Mouse (Mus musculus) hindbrain, embryonic 11.5 days (tissue): ENCODE results near the gene Slc23a2. TPM values are rescaled to one million over a fixed set of nuclear protein-coding genes. Genes with fewer than 3 reads are reported as not detected.
A peak's percentile ranks its signal among the peaks of the same experiment; 100 is the strongest.

Experiments used
- ATAC-seq: fragments of 200-750 bp; cut with Nextera tagmentation; 2 replicates; pipeline ENCODE4 v1.8.0; 2017; ENCODE audit warnings: mild to moderate bottlenecking, moderate TSS enrichment, moderate library complexity; ENCODE audit not compliant: low FRiP score
- DNase-seq: peaks from one replicate; pipeline ENCODE4 v3.0.0-alpha.2; 2015; ENCODE audit warnings: low spot score
- H3K27ac ChIP-seq: fragments of 300-500 bp; sonication (generic); 2 replicates; pipeline ENCODE4 v1.5.1; 2014; ENCODE audit warnings: mild to moderate bottlenecking, low read depth, low read length
- H3K27me3 ChIP-seq: fragments of 300-500 bp; sonication (generic); 2 replicates; pipeline ENCODE4 v1.6.1; 2014; ENCODE audit warnings: mild to moderate bottlenecking, low read length, moderate library complexity, mixed read lengths; ENCODE audit not compliant: control insufficient read depth, insufficient read depth
- H3K36me3 ChIP-seq: fragments of 300-500 bp; sonication (generic); 2 replicates; pipeline ENCODE4 v1.6.1; 2014; ENCODE audit warnings: mild to moderate bottlenecking, low read length, moderate library complexity, mixed read lengths; ENCODE audit not compliant: control insufficient read depth, insufficient read depth
- H3K4me1 ChIP-seq: fragments of 300-500 bp; sonication (generic); replicated peaks from 2 replicates; pipeline ENCODE4 v1.6.1; 2014; ENCODE audit warnings: low read length, mixed read lengths; ENCODE audit not compliant: control insufficient read depth, insufficient read depth
- H3K4me2 ChIP-seq: fragments of 300-500 bp; sonication (generic); replicated peaks from 2 replicates; pipeline ENCODE4 v1.6.1; 2014; ENCODE audit warnings: mild to moderate bottlenecking, low read depth, low read length
- H3K4me3 ChIP-seq: fragments of 300-500 bp; sonication (generic); 2 replicates; pipeline ENCODE4 v1.5.1; 2014; ENCODE audit warnings: low read depth, low read length
- H3K9ac ChIP-seq: fragments of 300-500 bp; sonication (generic); 2 replicates; pipeline ENCODE4 v1.6.1; 2014; ENCODE audit warnings: low read depth, low read length
- H3K9me3 ChIP-seq: fragments of 300-500 bp; sonication (generic); 2 replicates; pipeline ENCODE4 v1.6.1; 2016; ENCODE audit warnings: low read length; ENCODE audit not compliant: control insufficient read depth
- WGBS: fragments of 180-500 bp; shearing (Covaris S2); extraction: QIAGEN DNeasy Blood & Tissue Kit; methylation state at CpG from one replicate; pipeline ENCODE4 v1.1.7; 2014; 5-methylcytosine and 5-hydroxymethylcytosine counted together
- polyA plus RNA-seq: library from polyadenylated mRNA; unstranded; fragments of >200 nt; fragmentation: Nextera tagmentation; extraction: Ambion mirVana; gene quantifications from 2 replicates; pipeline ENCODE4 v1.2.1, GENCODE M21; 2014

Slc23a2 gene
- polyA plus RNA-seq, 1 experiment from 2014 or later, result 11.4 TPM

GRCm38 (mm10) chr2:132171939-132172338 lies 27.0 kb upstream of the Slc23a2 start:
- H3K9me3 ChIP-seq, result no peaks in the 10 kb centered on the region
- H3K4me2 ChIP-seq, result no peak overlapping the region
- DNase-seq (no peak), ATAC-seq (no peak)
- H3K27ac ChIP-seq, result no peak overlapping the region
- no peaks in the 10 kb centered on the region for H3K4me1 ChIP-seq
- no peaks in the 10 kb centered on the region for H3K36me3 ChIP-seq
- 89% methylated on average over 8 of the region's 8 CpGs for WGBS
- no peak overlapping the region for H3K9ac ChIP-seq
- no peak overlapping the region for H3K4me3 ChIP-seq
- no peaks in the 10 kb centered on the region for H3K27me3 ChIP-seq

GRCm38 (mm10) chr2:132169150-132169549 lies 24.2 kb upstream of the Slc23a2 start:
- 87% methylated on average over 7 of the region's 7 CpGs for WGBS
- ATAC-seq, result no peak
- no peaks in the 10 kb centered on the region for H3K9me3 ChIP-seq

GRCm38 (mm10) chr2:132163626-132164025 lies 18.7 kb upstream of the Slc23a2 start:
- Histone ChIP-seq H3K9ac (no peak overlapping the region), H3K27ac (no peak overlapping the region), H3K4me2 (no peak overlapping the region), H3K36me3 (no peaks in the 10 kb centered on the region), H3K4me1 (no peaks in the 10 kb centered on the region), H3K9me3 (no peaks in the 10 kb centered on the region), H3K4me3 (no peak overlapping the region), H3K27me3 (no peaks in the 10 kb centered on the region)
- ATAC-seq (no peak), DNase-seq (no peak)
- WGBS, result 95% methylated on average over 1 of the region's 1 CpGs

More at GRCm38 (mm10) chr2:132169150-132169549, 24.2 kb upstream of the Slc23a2 start:
- Histone ChIP-seq H3K4me1 (no peaks in the 10 kb centered on the region), H3K27ac (no peak overlapping the region), H3K36me3 (no peaks in the 10 kb centered on the region), H3K27me3 (no peaks in the 10 kb centered on the region), H3K4me2 (no peak overlapping the region), H3K4me3 (no peak overlapping the region), H3K9ac (no peak overlapping the region)
- no peak for DNase-seq

GRCm38 (mm10) chr2:132157482-132157881 lies 12.6 kb upstream of the Slc23a2 start:
- H3K4me2 ChIP-seq, result no peak overlapping the region
- H3K4me3 ChIP-seq, result no peak overlapping the region
- H3K4me1 ChIP-seq, result no peaks in the 10 kb centered on the region
- H3K27ac ChIP-seq, result no peak overlapping the region
- no peaks in the 10 kb centered on the region for H3K9me3 ChIP-seq
- DNase-seq (no peak), ATAC-seq (no peak)
- 83% methylated on average over 4 of the region's 4 CpGs for WGBS
- no peaks in the 10 kb centered on the region for H3K27me3 ChIP-seq
- no peaks in the 10 kb centered on the region for H3K36me3 ChIP-seq
- H3K9ac ChIP-seq, result no peak overlapping the region

- no peak for DNase-seq
- H3K27ac ChIP-seq, result no peak overlapping the region
- no peak for ATAC-seq
- no peak overlapping the region for H3K4me2 ChIP-seq
- 68% methylated on average over 5 of the region's 5 CpGs for WGBS
- no peaks in the 10 kb centered on the region for H3K36me3 ChIP-seq
- no peaks in the 10 kb centered on the region for H3K9me3 ChIP-seq
- H3K9ac ChIP-seq, result no peak overlapping the region
- no peaks in the 10 kb centered on the region for H3K4me1 ChIP-seq
- no peaks in the 10 kb centered on the region for H3K27me3 ChIP-seq
- H3K4me3 ChIP-seq, result no peak overlapping the region
Observed at GRCm38 (mm10) chr2:132152670-132153069, 7.8 kb upstream of the Slc23a2 start.

GRCm38 (mm10) chr2:132151592-132151991 lies 6.7 kb upstream of the Slc23a2 start:
- Histone ChIP-seq H3K36me3 (no peaks in the 10 kb centered on the region), H3K4me1 (no peaks in the 10 kb centered on the region), H3K27me3 (no peaks in the 10 kb centered on the region), H3K4me2 (no peak overlapping the region), H3K4me3 (no peak overlapping the region), H3K9ac (no peak overlapping the region), H3K27ac (no peak overlapping the region), H3K9me3 (no peaks in the 10 kb centered on the region)
- DNase-seq, result no peak
- WGBS, result 84% methylated on average over 6 of the region's 6 CpGs
- no peak for ATAC-seq

GRCm38 (mm10) chr2:132150926-132151325 lies 6.0 kb upstream of the Slc23a2 start:
- Histone ChIP-seq H3K27me3 (no peaks in the 10 kb centered on the region), H3K9me3 (no peaks in the 10 kb centered on the region), H3K36me3 (no peaks in the 10 kb centered on the region), H3K9ac (no peak overlapping the region), H3K4me3 (no peak overlapping the region), H3K4me1 (no peaks in the 10 kb centered on the region), H3K4me2 (no peak overlapping the region), H3K27ac (no peak overlapping the region)
- DNase-seq (no peak), ATAC-seq (no peak)
- WGBS, result 65% methylated on average over 1 of the region's 1 CpGs

- Histone ChIP-seq H3K9me3 (no peaks in the 10 kb centered on the region), H3K27me3 (no peaks in the 10 kb centered on the region), H3K4me2 (no peak overlapping the region), H3K9ac (no peak overlapping the region), H3K36me3 (no peaks in the 10 kb centered on the region), H3K27ac (no peak overlapping the region), H3K4me1 (no peaks in the 10 kb centered on the region), H3K4me3 (no peak overlapping the region)
- WGBS, result 41% methylated on average over 4 of the region's 4 CpGs
- DNase-seq (no peak), ATAC-seq (no peak)
Observed at GRCm38 (mm10) chr2:132146502-132146901, 1.6 kb upstream of the Slc23a2 start.

- ATAC-seq (peak; percentile 55), DNase-seq (peak; percentile 55)
- Histone ChIP-seq H3K27me3 (no peaks in the 10 kb centered on the region), H3K4me1 (no peaks in the 10 kb centered on the region), H3K36me3 (no peaks in the 10 kb centered on the region), H3K9me3 (no peaks in the 10 kb centered on the region), H3K9ac (peak overlapping the region; percentile 89), H3K27ac (peak overlapping the region; percentile 47; the same call in 1 of the 2 replicates), H3K4me3 (peak overlapping the region; percentile 82), H3K4me2 (peak overlapping the region; percentile 86)
- WGBS, result 3% methylated on average over 46 of the region's 66 CpGs
Observed at GRCm38 (mm10) chr2:132143943-132144927, 673 bp downstream of the Slc23a2 start.
